Mouse (Mus musculus): ENCODE data around the gene Nkpd1. TPM values are rescaled to one million over a fixed set of nuclear protein-coding genes. Genes with fewer than 3 reads are reported as not detected.
A peak's percentile ranks its signal among the peaks of the same experiment; 100 is the strongest.

The Nkpd1 gene
- total RNA-seq, 2 experiments from 2014 or later = not detected

- no peak for DNase-seq
Measured at GRCm38 (mm10) chr7:19547344-19547969, 29.8 kb downstream of the Nkpd1 start.

GRCm38 (mm10) chr7:19549394-19549793 lies 31.8 kb downstream of the Nkpd1 start:
- no peak for DNase-seq

- DNase-seq = no peak
Measured at GRCm38 (mm10) chr7:19551634-19552033, 34.0 kb downstream of the Nkpd1 start.

GRCm38 (mm10) chr7:19552443-19552842 lies 34.8 kb downstream of the Nkpd1 start:
- DNase-seq = no peak

GRCm38 (mm10) chr7:19554168-19554567 lies 36.5 kb downstream of the Nkpd1 start:
- no peak for DNase-seq

GRCm38 (mm10) chr7:19557086-19557485 lies 39.4 kb downstream of the Nkpd1 start:
- no peak for DNase-seq

GRCm38 (mm10) chr7:19557982-19558900 lies 40.6 kb downstream of the Nkpd1 start:
- peak; percentile 66 for DNase-seq

- no peak for DNase-seq
Measured at GRCm38 (mm10) chr7:19558965-19559364, 41.3 kb downstream of the Nkpd1 start.

- peak; percentile 29 for DNase-seq
Measured at GRCm38 (mm10) chr7:19560491-19561260, 43.0 kb downstream of the Nkpd1 start.

- DNase-seq = no peak
Measured at GRCm38 (mm10) chr7:19561431-19561764, 43.8 kb downstream of the Nkpd1 start.

GRCm38 (mm10) chr7:19561765-19562642 lies 44.4 kb downstream of the Nkpd1 start:
- DNase-seq = peak; percentile 93

GRCm38 (mm10) chr7:19562643-19563410 lies 45.2 kb downstream of the Nkpd1 start, which contains the start of gene Ppp1r37:
Gene Ppp1r37, minus strand, starts transcription at chr7:19563076.
- peak; percentile 46 for DNase-seq

- no peak for DNase-seq
Measured at GRCm38 (mm10) chr7:19563884-19564283, 46.2 kb downstream of the Nkpd1 start.

- no peak for DNase-seq
Measured at GRCm38 (mm10) chr7:19564455-19564854, 46.8 kb downstream of the Nkpd1 start.

- DNase-seq = no peak
Measured at GRCm38 (mm10) chr7:19565803-19566202, 48.2 kb downstream of the Nkpd1 start.

- DNase-seq = no peak
Measured at GRCm38 (mm10) chr7:19567426-19567825, 49.8 kb downstream of the Nkpd1 start.

GRCm38 (mm10) chr7:19569647-19570046 lies 52.0 kb downstream of the Nkpd1 start:
- no peak for DNase-seq

GRCm38 (mm10) chr7:19572926-19573775 lies 55.5 kb downstream of the Nkpd1 start:
- peak; percentile 88 for DNase-seq

- DNase-seq = no peak
Measured at GRCm38 (mm10) chr7:19573776-19574140, 56.1 kb downstream of the Nkpd1 start.
